Mouse (Mus musculus): ENCODE data around the gene Tnf. TPM values are rescaled to one million over a fixed set of nuclear protein-coding genes. Genes with fewer than 3 reads are reported as not detected.

The Tnf gene
- polyA plus RNA-seq, 1 experiment from 2014 or later, result not detected

GRCm38 (mm10) chr17:35232659-35233058, 30.9 kb upstream of the Tnf start:
- no peak overlapping the region for H3K4me3 ChIP-seq (replicated peaks)
- no peaks in the 10 kb centered on the region for H3K27me3 ChIP-seq
- no peak overlapping the region for H3K4me2 ChIP-seq
- no peak overlapping the region; the same call in 1 of the 2 replicates for H3K9ac ChIP-seq (replicated peaks)
- no peaks in the 10 kb centered on the region for H3K9me3 ChIP-seq
- H3K36me3 ChIP-seq, result peaks cover 48% of the 10 kb centered on the region
- H3K27ac ChIP-seq, result peak overlapping the region; percentile 83; the same call in 1 of the 2 replicates
- 83% methylated on average over 5 of the region's 5 CpGs for WGBS
- H3K4me1 ChIP-seq (replicated peaks), result peaks cover 20% of the 10 kb centered on the region
- ATAC-seq (ENCODE audit: insufficient number of reproducible peaks, insufficient read depth, low FRiP score, low TSS enrichment, low read depth), result no peak

GRCm38 (mm10) chr17:35232043-35232442, 30.2 kb upstream of the Tnf start:
- 17% methylated on average over 12 of the region's 12 CpGs for WGBS
- Histone ChIP-seq H3K27me3 (no peaks in the 10 kb centered on the region), H3K9me3 (no peaks in the 10 kb centered on the region), H3K4me2 (peak overlapping the region; percentile 16; the same call in 1 of the 2 replicates), H3K9ac (replicated peaks) (no peak overlapping the region; the same call in 1 of the 2 replicates), H3K36me3 (peaks cover 51% of the 10 kb centered on the region), H3K4me3 (replicated peaks) (no peak overlapping the region; the same call in 1 of the 2 replicates), H3K4me1 (replicated peaks) (peaks cover 20% of the 10 kb centered on the region), H3K27ac (no peak overlapping the region)
- ATAC-seq (ENCODE audit: insufficient number of reproducible peaks, insufficient read depth, low FRiP score, low TSS enrichment, low read depth), result no peak

DNA sequence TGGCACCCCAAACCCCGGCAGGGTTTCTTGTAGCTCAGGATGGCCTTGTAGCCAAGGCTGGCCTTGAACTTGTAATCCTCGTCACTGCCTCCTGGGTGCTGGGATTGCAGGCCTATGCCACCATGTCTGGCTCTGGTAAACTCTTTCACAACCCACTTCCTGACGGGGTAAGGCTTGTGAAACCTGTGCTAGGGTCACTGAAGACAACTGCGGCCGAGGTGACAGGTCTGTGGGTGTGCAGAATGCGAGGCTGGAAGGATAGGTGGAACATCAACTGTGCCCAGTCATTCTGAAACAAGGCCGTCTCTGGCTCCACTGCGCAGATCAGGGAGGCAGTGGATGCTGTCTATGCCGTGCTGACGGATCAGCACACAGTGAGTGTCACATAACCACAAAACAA, 29.2 kb upstream of the Tnf start:
- no peak for ATAC-seq (ENCODE audit: insufficient number of reproducible peaks, insufficient read depth, low FRiP score, low TSS enrichment, low read depth)
- peaks cover 16% of the 10 kb centered on the region for H3K4me1 ChIP-seq (replicated peaks)
- H3K27ac ChIP-seq, result no peak overlapping the region
- no peak overlapping the region for H3K4me3 ChIP-seq (replicated peaks)
- H3K9ac ChIP-seq (replicated peaks), result no peak overlapping the region
- H3K9me3 ChIP-seq, result no peaks in the 10 kb centered on the region
- H3K36me3 ChIP-seq, result peaks cover 61% of the 10 kb centered on the region
- WGBS, result 92% methylated on average over 10 of the region's 10 CpGs
- no peaks in the 10 kb centered on the region for H3K27me3 ChIP-seq
- H3K4me2 ChIP-seq, result no peak overlapping the region

- no peaks in the 10 kb centered on the region for H3K4me1 ChIP-seq (replicated peaks)
- 89% methylated on average over 14 of the region's 14 CpGs for WGBS
- no peaks in the 10 kb centered on the region for H3K9me3 ChIP-seq
- peaks cover 83% of the 10 kb centered on the region for H3K36me3 ChIP-seq
- H3K9ac ChIP-seq (replicated peaks), result no peak overlapping the region
- no peak overlapping the region for H3K4me3 ChIP-seq (replicated peaks)
- no peaks in the 10 kb centered on the region for H3K27me3 ChIP-seq
- ATAC-seq (ENCODE audit: insufficient number of reproducible peaks, insufficient read depth, low FRiP score, low TSS enrichment, low read depth), result no peak
- no peak overlapping the region for H3K27ac ChIP-seq
- H3K4me2 ChIP-seq, result no peak overlapping the region
Observed at GRCm38 (mm10) chr17:35226561-35227046, 24.8 kb upstream of the Tnf start.

DNA sequence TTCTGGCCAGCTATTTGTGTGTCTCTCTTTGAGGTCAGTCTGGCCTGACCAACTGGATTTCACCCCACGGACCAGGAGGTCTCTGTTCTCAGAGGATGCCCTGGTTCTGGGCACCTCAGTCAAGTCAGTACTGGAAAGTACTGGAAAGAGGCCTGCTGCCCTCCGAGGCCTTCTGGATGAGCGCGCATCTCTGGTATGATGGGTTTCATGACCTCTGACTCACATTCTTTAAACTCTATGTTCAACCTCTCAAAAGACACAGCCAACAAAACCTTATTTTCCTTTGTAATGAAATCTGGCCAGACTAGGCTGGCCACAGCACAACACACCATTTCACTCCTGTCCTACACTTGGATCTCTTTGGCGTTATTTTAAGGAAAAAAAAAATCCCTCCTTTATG, 23.6 kb upstream of the Tnf start:
- no peak overlapping the region for H3K27ac ChIP-seq
- ATAC-seq (ENCODE audit: insufficient number of reproducible peaks, insufficient read depth, low FRiP score, low TSS enrichment, low read depth), result no peak
- H3K4me3 ChIP-seq (replicated peaks), result no peak overlapping the region
- no peak overlapping the region for H3K4me2 ChIP-seq
- no peak overlapping the region for H3K9ac ChIP-seq (replicated peaks)
- 92% methylated on average over 5 of the region's 5 CpGs for WGBS
- peaks cover 83% of the 10 kb centered on the region for H3K36me3 ChIP-seq
- H3K4me1 ChIP-seq (replicated peaks), result no peaks in the 10 kb centered on the region
- no peaks in the 10 kb centered on the region for H3K9me3 ChIP-seq
- H3K27me3 ChIP-seq, result no peaks in the 10 kb centered on the region

DNA sequence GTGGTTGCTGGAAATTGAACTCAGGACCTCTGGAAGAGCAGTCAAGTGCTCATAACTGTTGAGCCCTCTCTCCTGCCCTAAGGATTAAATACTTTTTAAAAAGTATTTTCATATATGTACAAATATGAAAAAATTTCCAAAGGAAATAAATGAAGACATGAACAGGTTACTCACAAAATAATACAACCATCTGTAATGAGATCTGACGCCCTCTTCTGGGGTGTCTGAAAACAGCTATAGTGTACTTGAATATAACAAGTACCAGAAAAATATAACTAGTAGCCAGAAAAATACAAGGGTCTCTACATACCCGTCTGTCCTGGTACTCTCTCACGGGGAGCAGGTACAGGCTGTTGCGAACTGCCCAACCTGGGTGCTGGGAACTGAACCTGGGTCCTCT, 22.8 kb upstream of the Tnf start:
- no peak overlapping the region for H3K4me2 ChIP-seq
- H3K27ac ChIP-seq, result no peak overlapping the region
- no peaks in the 10 kb centered on the region for H3K27me3 ChIP-seq
- H3K36me3 ChIP-seq, result peaks cover 83% of the 10 kb centered on the region
- no peak overlapping the region for H3K4me3 ChIP-seq (replicated peaks)
- H3K4me1 ChIP-seq (replicated peaks), result no peaks in the 10 kb centered on the region
- no peak for ATAC-seq (ENCODE audit: insufficient number of reproducible peaks, insufficient read depth, low FRiP score, low TSS enrichment, low read depth)
- no peaks in the 10 kb centered on the region for H3K9me3 ChIP-seq
- 94% methylated on average over 4 of the region's 4 CpGs for WGBS
- no peak overlapping the region for H3K9ac ChIP-seq (replicated peaks)

DNA sequence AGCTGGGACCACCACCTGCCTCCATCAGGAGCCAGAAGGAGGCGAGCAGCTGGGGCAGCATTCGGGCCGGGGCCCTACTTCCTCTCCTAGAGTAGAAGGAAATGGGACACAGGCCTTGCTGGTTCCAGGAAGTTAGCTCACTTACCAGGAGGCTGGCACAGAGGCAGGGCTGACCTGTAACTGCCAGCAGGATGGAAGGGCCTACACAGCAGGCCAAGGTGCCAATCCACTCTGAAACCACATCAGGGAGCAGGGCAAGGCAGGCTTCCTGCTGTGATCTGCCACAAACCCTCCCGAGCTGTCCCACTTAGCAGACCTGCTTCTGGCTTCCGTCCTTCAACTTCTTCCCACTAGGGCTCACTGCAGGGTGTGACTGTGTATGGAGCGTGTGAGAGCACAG, 20.5 kb upstream of the Tnf start:
- ATAC-seq (ENCODE audit: insufficient number of reproducible peaks, insufficient read depth, low FRiP score, low TSS enrichment, low read depth), result no peak
- H3K4me2 ChIP-seq, result no peak overlapping the region
- no peaks in the 10 kb centered on the region for H3K9me3 ChIP-seq
- no peak overlapping the region; the same call in 1 of the 2 replicates for H3K9ac ChIP-seq (replicated peaks)
- H3K4me1 ChIP-seq (replicated peaks), result no peaks in the 10 kb centered on the region
- H3K27me3 ChIP-seq, result no peaks in the 10 kb centered on the region
- H3K36me3 ChIP-seq, result peaks cover 68% of the 10 kb centered on the region
- WGBS, result 77% methylated on average over 6 of the region's 6 CpGs
- no peak overlapping the region for H3K27ac ChIP-seq
- H3K4me3 ChIP-seq (replicated peaks), result no peak overlapping the region

DNA sequence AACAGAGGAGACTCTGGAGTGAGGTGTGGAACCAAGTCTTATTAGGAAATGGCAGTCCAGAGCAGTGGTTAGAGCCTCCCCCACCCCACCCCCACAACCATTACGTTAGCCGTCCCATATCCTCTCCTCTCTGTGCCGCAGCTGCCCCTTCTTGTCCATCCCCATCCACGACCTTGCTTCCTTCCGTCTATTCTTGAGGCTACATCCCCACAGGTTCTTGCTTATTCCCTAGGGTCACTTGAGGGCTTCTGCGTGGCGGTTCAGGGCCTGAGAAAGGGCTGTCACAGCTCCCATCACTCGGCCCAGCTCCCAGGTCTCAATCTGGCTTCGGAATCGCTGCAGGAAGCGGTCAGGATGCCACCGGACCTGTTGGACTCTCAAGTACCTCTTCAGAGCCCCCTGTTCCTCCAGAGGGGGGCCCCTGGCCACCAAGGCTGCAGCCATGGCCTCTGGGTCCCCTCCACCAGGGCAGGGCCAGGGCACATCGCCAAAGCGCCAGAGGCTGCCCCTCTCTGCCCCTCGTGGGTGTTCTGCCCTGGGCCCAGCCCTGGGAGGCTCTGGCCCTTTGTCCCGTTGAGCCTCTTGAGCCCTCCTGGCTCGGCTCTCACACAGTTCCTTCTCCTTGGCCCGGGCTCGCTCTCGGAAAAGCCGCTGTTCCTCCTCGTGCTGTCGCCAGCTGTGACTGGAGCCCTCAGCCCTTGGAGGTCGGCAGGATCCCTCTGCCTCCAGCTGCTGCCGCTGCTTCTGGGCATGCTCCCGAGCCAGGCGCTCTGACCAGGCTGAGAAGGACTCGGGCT, 18.5 kb upstream of the Tnf start, which contains the start of gene Gm16181:
Gm16181 (plus strand) TSS at position 679 of the 797 bp plus-strand sequence.
- Histone ChIP-seq H3K9me3 (no peaks in the 10 kb centered on the region), H3K36me3 (peaks cover 48% of the 10 kb centered on the region), H3K4me2 (no peak within 1 kb of the TSS), H3K27me3 (no peaks in the 10 kb centered on the region), H3K9ac (replicated peaks) (no peak within 1 kb of the TSS), H3K4me1 (replicated peaks) (no peaks in the 10 kb centered on the region), H3K4me3 (replicated peaks) (no peak within 1 kb of the TSS), H3K27ac (no peak within 1 kb of the TSS)
- WGBS, result 84% methylated on average over 28 of the region's 28 CpGs
- ATAC-seq (ENCODE audit: insufficient number of reproducible peaks, insufficient read depth, low FRiP score, low TSS enrichment, low read depth), result no peak

GRCm38 (mm10) chr17:35219601-35220041, 17.8 kb upstream of the Tnf start:
- 80% methylated on average over 6 of the region's 6 CpGs for WGBS
- Histone ChIP-seq H3K36me3 (peaks cover 42% of the 10 kb centered on the region), H3K4me3 (replicated peaks) (no peak overlapping the region), H3K9me3 (no peaks in the 10 kb centered on the region), H3K4me2 (no peak overlapping the region), H3K27me3 (no peaks in the 10 kb centered on the region), H3K27ac (no peak overlapping the region), H3K4me1 (replicated peaks) (no peaks in the 10 kb centered on the region), H3K9ac (replicated peaks) (no peak overlapping the region)
- ATAC-seq (ENCODE audit: insufficient number of reproducible peaks, insufficient read depth, low FRiP score, low TSS enrichment, low read depth), result no peak

DNA sequence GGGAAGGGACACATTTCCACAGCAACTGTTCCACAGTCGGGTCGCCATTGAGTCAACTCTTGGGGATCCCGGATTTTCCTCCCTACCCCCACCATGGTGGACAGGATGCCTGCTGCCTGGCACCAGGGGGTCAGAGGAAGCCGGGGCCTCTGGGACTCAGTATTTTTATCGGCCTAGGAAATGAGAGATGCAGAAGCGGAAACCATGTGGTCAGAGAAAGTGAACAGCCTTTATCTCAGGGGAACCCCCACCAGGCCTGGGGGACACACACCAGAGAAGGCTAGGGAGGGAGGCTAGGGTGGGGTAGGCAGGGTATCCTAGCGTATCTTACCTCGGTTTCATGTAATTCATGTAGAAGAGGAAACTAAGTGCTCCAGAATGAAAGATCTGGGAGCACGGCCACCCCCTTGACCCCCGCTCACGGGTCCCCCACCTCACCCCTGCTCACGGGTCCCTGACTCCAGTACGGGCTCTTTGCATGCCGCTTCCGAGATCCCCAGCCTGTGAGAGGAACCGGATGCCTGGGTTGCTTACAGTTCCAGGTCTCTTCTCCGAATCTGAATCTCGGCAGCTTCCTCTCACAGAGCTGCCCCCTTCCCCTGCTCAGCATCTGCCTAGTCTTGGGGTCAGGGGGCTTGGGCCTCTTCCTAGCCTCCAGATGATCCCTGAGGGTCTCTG, 16.8 kb upstream of the Tnf start:
- H3K36me3 ChIP-seq, result peaks cover 40% of the 10 kb centered on the region
- H3K4me1 ChIP-seq (replicated peaks), result no peaks in the 10 kb centered on the region
- H3K4me2 ChIP-seq, result no peak overlapping the region
- no peaks in the 10 kb centered on the region; the same call in 1 of the 2 replicates for H3K27me3 ChIP-seq
- H3K4me3 ChIP-seq (replicated peaks), result no peak overlapping the region
- WGBS, result 81% methylated on average over 18 of the region's 18 CpGs
- no peaks in the 10 kb centered on the region for H3K9me3 ChIP-seq
- H3K27ac ChIP-seq, result no peak overlapping the region
- ATAC-seq (ENCODE audit: insufficient number of reproducible peaks, insufficient read depth, low FRiP score, low TSS enrichment, low read depth), result no peak
- H3K9ac ChIP-seq (replicated peaks), result no peak overlapping the region

GRCm38 (mm10) chr17:35213071-35213470, 11.3 kb upstream of the Tnf start:
- 92% methylated on average over 5 of the region's 5 CpGs for WGBS
- Histone ChIP-seq H3K9me3 (no peaks in the 10 kb centered on the region), H3K27ac (no peak overlapping the region), H3K9ac (replicated peaks) (no peak overlapping the region), H3K4me1 (replicated peaks) (no peaks in the 10 kb centered on the region), H3K4me2 (no peak overlapping the region), H3K27me3 (no peaks in the 10 kb centered on the region; the same call in 1 of the 2 replicates), H3K4me3 (replicated peaks) (no peak overlapping the region), H3K36me3 (no peaks in the 10 kb centered on the region)
- ATAC-seq (ENCODE audit: insufficient number of reproducible peaks, insufficient read depth, low FRiP score, low TSS enrichment, low read depth), result no peak

Measured in limb, embryonic 12.5 days (tissue).